Mouse (Mus musculus) small intestine, adult 2 months (tissue): ENCODE results near the gene Abtb1.

ENCODE experiments used
- CTCF ChIP-seq: fragments of 200-500 bp; IDR thresholded peaks from 2 replicates; pipeline ENCODE4 v1.5.1; 2012; ENCODE audit warnings: low read depth, mild to moderate bottlenecking, control low read depth, inconsistent platforms, low read length, moderate library complexity, mixed read lengths; ENCODE audit not compliant: insufficient replicate concordance, insufficient read length; ENCODE audit errors: extremely low read depth
- POLR2A ChIP-seq: fragments of 200-500 bp; IDR thresholded peaks from 2 replicates; pipeline ENCODE4 v1.6.1; 2012; ENCODE audit warnings: low read depth, mild to moderate bottlenecking, control low read depth, inconsistent platforms, low read length, moderate library complexity

DNA sequence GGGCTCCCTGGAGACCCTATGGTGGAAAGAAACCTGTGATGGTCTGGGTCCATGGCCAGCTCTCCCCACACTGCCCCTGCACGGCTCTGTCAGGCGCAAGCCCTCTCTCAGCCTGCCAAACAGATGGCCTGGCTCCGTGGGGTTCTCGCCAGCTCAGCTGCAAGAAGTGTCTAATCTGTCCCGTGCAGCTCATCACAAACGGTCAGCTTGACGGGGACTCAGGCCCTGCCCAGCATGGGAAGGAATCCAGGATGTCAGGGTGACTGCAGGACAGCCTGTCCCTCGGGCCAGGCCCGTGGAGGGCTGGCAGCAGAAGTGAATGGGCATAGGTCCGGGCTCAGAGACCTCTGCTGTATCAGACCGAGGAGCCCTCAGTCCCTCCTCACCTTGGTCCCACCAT lies 19.9 kb downstream of the Abtb1 start:
- TF ChIP-seq POLR2A (no peak), CTCF (no peak)
